Mouse (Mus musculus): ENCODE data around the gene Otor. TPM values are rescaled to one million over a fixed set of nuclear protein-coding genes. Genes with fewer than 3 reads are reported as not detected.

Gene Otor
- polyA plus RNA-seq, 1 experiment from 2014 or later: 0.10 TPM

Other genes starting within 250 kb of the Otor start
- 2.9 and 4.1 TPM in 2 replicates for gene Kif16b, start 176.9 kb upstream of the Otor start, polyA plus RNA-seq (2015; fragmentation: Nextera tagmentation; extraction: Ambion mirVana)
- gene Snrpb2, start 15.4 kb upstream of the Otor start, polyA plus RNA-seq (2015; fragmentation: Nextera tagmentation; extraction: Ambion mirVana): 43.9 and 60.1 TPM in 2 replicates